Mouse (Mus musculus) neural tube, embryonic 11.5 days (tissue): ENCODE data around the gene Cog8. TPM values are rescaled to one million over a fixed set of nuclear protein-coding genes. Genes with fewer than 3 reads are reported as not detected.
A peak's percentile ranks its signal among the peaks of the same experiment; 100 is the strongest.

ENCODE experiments used
- ATAC-seq: fragments of 200-750 bp; cut with Nextera tagmentation; 2 replicates; pipeline ENCODE4 v1.8.0; 2017; ENCODE audit warnings: moderate number of reproducible peaks, mild to moderate bottlenecking, moderate TSS enrichment, moderate library complexity; ENCODE audit not compliant: insufficient read depth, low FRiP score, low TSS enrichment
- DNase-seq: peaks from one replicate; pipeline ENCODE4 v3.0.0-alpha.2; 2015; ENCODE audit warnings: low spot score
- H3K27ac ChIP-seq: fragments of 300-500 bp; sonication (generic); 2 replicates; pipeline ENCODE4 v1.5.1; 2014; ENCODE audit warnings: low read depth, mild to moderate bottlenecking, low read length
- H3K27me3 ChIP-seq: fragments of 300-500 bp; sonication (generic); 2 replicates; pipeline ENCODE4 v1.6.1; 2014; ENCODE audit warnings: mild to moderate bottlenecking, low read length, mixed read lengths; ENCODE audit not compliant: control insufficient read depth, insufficient read depth
- H3K36me3 ChIP-seq: fragments of 300-500 bp; sonication (generic); 2 replicates; pipeline ENCODE4 v1.6.1; 2014; ENCODE audit warnings: mild to moderate bottlenecking, low read length, moderate library complexity, mixed read lengths; ENCODE audit not compliant: control insufficient read depth, insufficient read depth
- H3K4me1 ChIP-seq: fragments of 300-500 bp; sonication (generic); 2 replicates; pipeline ENCODE4 v1.6.1; 2014; ENCODE audit warnings: low read length, mixed read lengths; ENCODE audit not compliant: control insufficient read depth, insufficient read depth
- H3K4me2 ChIP-seq: fragments of 300-500 bp; sonication (generic); 2 replicates; pipeline ENCODE4 v1.6.1; 2014; ENCODE audit warnings: low read depth, mild to moderate bottlenecking, moderate library complexity
- H3K4me3 ChIP-seq: fragments of 300-500 bp; sonication (generic); 2 replicates; pipeline ENCODE4 v1.5.1; 2014; ENCODE audit warnings: low read depth, low read length
- H3K9ac ChIP-seq: fragments of 300-500 bp; sonication (generic); 2 replicates; pipeline ENCODE4 v1.6.1; 2014; ENCODE audit warnings: mild to moderate bottlenecking, low read length
- H3K9me3 ChIP-seq: fragments of 300-500 bp; sonication (generic); 2 replicates; pipeline ENCODE4 v1.6.1; 2016; ENCODE audit warnings: low read length; ENCODE audit not compliant: control insufficient read depth
- WGBS: fragments of 180-500 bp; shearing (Covaris S2); extraction: QIAGEN DNeasy Blood & Tissue Kit; methylation state at CpG from one replicate; pipeline ENCODE4 v1.1.7; 2014; 5-methylcytosine and 5-hydroxymethylcytosine counted together
- polyA plus RNA-seq: library from polyadenylated mRNA; unstranded; fragments of >200 nt; fragmentation: Nextera tagmentation; extraction: Ambion mirVana; gene quantifications from 2 replicates; pipeline ENCODE4 v1.2.1, GENCODE M21; 2014

Cog8 gene
- polyA plus RNA-seq, 1 experiment from 2014 or later: 42.4 TPM

GRCm38 (mm10) chr8:107030650-107031576 is 25.6 kb downstream of the Cog8 start, which contains the start of gene Vps4a:
Vps4a (plus strand) TSS chr8:107031222.
- ATAC-seq (peak; percentile 97), DNase-seq (peak; percentile 96)
- H3K9me3 ChIP-seq: no peaks in the 10 kb centered on the region
- H3K4me2 ChIP-seq: peak within 1 kb of the TSS; percentile 78
- peaks cover 8% of the 10 kb centered on the region for H3K4me1 ChIP-seq
- WGBS: 4% methylated on average over 63 of the region's 66 CpGs
- peak within 1 kb of the TSS; percentile 53 for H3K27ac ChIP-seq
- H3K36me3 ChIP-seq: no peaks in the 10 kb centered on the region
- H3K27me3 ChIP-seq: no peaks in the 10 kb centered on the region
- H3K4me3 ChIP-seq: peak within 1 kb of the TSS; percentile 94
- H3K9ac ChIP-seq: peak within 1 kb of the TSS; percentile 94

- no peak overlapping the region for H3K4me2 ChIP-seq
- WGBS: 82% methylated on average over 5 of the region's 5 CpGs
- H3K9ac ChIP-seq: no peak overlapping the region
- no peak overlapping the region for H3K4me3 ChIP-seq
- H3K9me3 ChIP-seq: no peaks in the 10 kb centered on the region
- H3K36me3 ChIP-seq: no peaks in the 10 kb centered on the region
- H3K27me3 ChIP-seq: no peaks in the 10 kb centered on the region
- no peak for ATAC-seq
- no peak for DNase-seq
- H3K4me1 ChIP-seq: peaks cover 8% of the 10 kb centered on the region
- H3K27ac ChIP-seq: no peak overlapping the region
Observed at GRCm38 (mm10) chr8:107030058-107030457, 26.4 kb downstream of the Cog8 start.

GRCm38 (mm10) chr8:107029310-107029709 is 27.2 kb downstream of the Cog8 start:
- DNase-seq (no peak), ATAC-seq (no peak)
- WGBS: 85% methylated on average over 3 of the region's 3 CpGs
- H3K27ac ChIP-seq: no peak overlapping the region
- no peaks in the 10 kb centered on the region for H3K9me3 ChIP-seq
- H3K4me3 ChIP-seq: no peak overlapping the region
- H3K9ac ChIP-seq: no peak overlapping the region
- no peaks in the 10 kb centered on the region for H3K27me3 ChIP-seq
- no peak overlapping the region for H3K4me2 ChIP-seq
- peaks cover 8% of the 10 kb centered on the region for H3K4me1 ChIP-seq
- H3K36me3 ChIP-seq: no peaks in the 10 kb centered on the region

- no peaks in the 10 kb centered on the region for H3K27me3 ChIP-seq
- ATAC-seq: no peak
- no peaks in the 10 kb centered on the region for H3K36me3 ChIP-seq
- H3K4me1 ChIP-seq: no peaks in the 10 kb centered on the region
- H3K9ac ChIP-seq: no peak overlapping the region
- no peaks in the 10 kb centered on the region for H3K9me3 ChIP-seq
- H3K4me3 ChIP-seq: no peak overlapping the region
- DNase-seq: no peak
- no peak overlapping the region for H3K27ac ChIP-seq
- H3K4me2 ChIP-seq: no peak overlapping the region
- WGBS: 89% methylated on average over 8 of the region's 8 CpGs
Observed at GRCm38 (mm10) chr8:107023479-107023878, 33.0 kb downstream of the Cog8 start.

GRCm38 (mm10) chr8:107014915-107015314 is 41.6 kb downstream of the Cog8 start:
- 100% methylated on average over 1 of the region's 1 CpGs for WGBS
- H3K4me1 ChIP-seq: no peaks in the 10 kb centered on the region
- no peaks in the 10 kb centered on the region for H3K36me3 ChIP-seq
- H3K9ac ChIP-seq: no peak overlapping the region
- H3K27me3 ChIP-seq: no peaks in the 10 kb centered on the region
- H3K4me2 ChIP-seq: no peak overlapping the region
- DNase-seq: no peak
- no peaks in the 10 kb centered on the region for H3K9me3 ChIP-seq
- H3K4me3 ChIP-seq: no peak overlapping the region
- H3K27ac ChIP-seq: no peak overlapping the region
- ATAC-seq: no peak

- Histone ChIP-seq H3K4me1 (no peaks in the 10 kb centered on the region), H3K9ac (no peak overlapping the region), H3K27me3 (no peaks in the 10 kb centered on the region), H3K4me2 (no peak overlapping the region), H3K27ac (no peak overlapping the region), H3K9me3 (no peaks in the 10 kb centered on the region), H3K4me3 (no peak overlapping the region), H3K36me3 (no peaks in the 10 kb centered on the region)
- ATAC-seq (no peak), DNase-seq (no peak)
- WGBS: 86% methylated on average over 2 of the region's 2 CpGs
Observed at GRCm38 (mm10) chr8:107012666-107013065, 43.8 kb downstream of the Cog8 start.

- Histone ChIP-seq H3K9me3 (no peaks in the 10 kb centered on the region), H3K36me3 (no peaks in the 10 kb centered on the region), H3K4me3 (no peak overlapping the region), H3K4me2 (no peak overlapping the region), H3K4me1 (no peaks in the 10 kb centered on the region), H3K27ac (no peak overlapping the region), H3K27me3 (no peaks in the 10 kb centered on the region), H3K9ac (no peak overlapping the region)
- no peak for DNase-seq
- no peak for ATAC-seq
- 95% methylated on average over 3 of the region's 3 CpGs for WGBS
Observed at GRCm38 (mm10) chr8:107007795-107008194, 48.7 kb downstream of the Cog8 start.

GRCm38 (mm10) chr8:107002532-107002931 is 54.0 kb downstream of the Cog8 start:
- H3K4me2 ChIP-seq: no peak overlapping the region
- H3K9ac ChIP-seq: no peak overlapping the region
- H3K27ac ChIP-seq: no peak overlapping the region
- no peak for ATAC-seq
- no peaks in the 10 kb centered on the region for H3K4me1 ChIP-seq
- no peak overlapping the region for H3K4me3 ChIP-seq
- DNase-seq: peak; percentile 82
- H3K36me3 ChIP-seq: no peaks in the 10 kb centered on the region
- H3K27me3 ChIP-seq: no peaks in the 10 kb centered on the region
- no peaks in the 10 kb centered on the region for H3K9me3 ChIP-seq
- 46% methylated on average over 5 of the region's 5 CpGs for WGBS

- H3K4me3 ChIP-seq: no peak overlapping the region
- H3K4me2 ChIP-seq: no peak overlapping the region
- no peak for ATAC-seq
- DNase-seq: no peak
- no peaks in the 10 kb centered on the region for H3K27me3 ChIP-seq
- no peak overlapping the region for H3K9ac ChIP-seq
- H3K9me3 ChIP-seq: no peaks in the 10 kb centered on the region
- H3K27ac ChIP-seq: no peak overlapping the region
- no peaks in the 10 kb centered on the region for H3K4me1 ChIP-seq
- no peaks in the 10 kb centered on the region for H3K36me3 ChIP-seq
- WGBS: 93% methylated on average over 1 of the region's 1 CpGs
Observed at GRCm38 (mm10) chr8:106999068-106999467, 57.4 kb downstream of the Cog8 start.
